Mouse (Mus musculus): ENCODE measurements around the gene Ssbp3.
A peak's percentile ranks its signal among the peaks of the same experiment; 100 is the strongest.

Gene Ssbp3

DNA sequence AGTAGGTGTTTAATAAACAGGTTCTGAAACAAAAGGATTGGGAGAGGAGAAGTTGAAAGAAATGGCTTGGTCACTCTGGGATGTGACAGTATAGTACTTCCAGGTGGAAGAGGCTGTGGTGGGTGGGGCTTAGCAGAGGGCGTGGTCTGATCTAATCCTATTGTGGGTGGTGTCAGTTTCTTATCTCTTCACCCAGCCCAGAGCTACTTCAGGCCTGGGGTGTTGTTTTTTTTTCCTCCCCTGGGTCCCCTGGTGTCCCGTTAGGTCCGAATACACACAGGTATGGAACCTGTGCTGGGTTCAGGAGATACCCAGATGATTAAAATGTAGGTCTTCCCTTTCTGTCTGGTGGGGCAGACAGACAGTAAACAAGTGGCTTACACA is 2.1 kb upstream of the Ssbp3 start:
- DNase-seq: peak; percentile 61

DNA sequence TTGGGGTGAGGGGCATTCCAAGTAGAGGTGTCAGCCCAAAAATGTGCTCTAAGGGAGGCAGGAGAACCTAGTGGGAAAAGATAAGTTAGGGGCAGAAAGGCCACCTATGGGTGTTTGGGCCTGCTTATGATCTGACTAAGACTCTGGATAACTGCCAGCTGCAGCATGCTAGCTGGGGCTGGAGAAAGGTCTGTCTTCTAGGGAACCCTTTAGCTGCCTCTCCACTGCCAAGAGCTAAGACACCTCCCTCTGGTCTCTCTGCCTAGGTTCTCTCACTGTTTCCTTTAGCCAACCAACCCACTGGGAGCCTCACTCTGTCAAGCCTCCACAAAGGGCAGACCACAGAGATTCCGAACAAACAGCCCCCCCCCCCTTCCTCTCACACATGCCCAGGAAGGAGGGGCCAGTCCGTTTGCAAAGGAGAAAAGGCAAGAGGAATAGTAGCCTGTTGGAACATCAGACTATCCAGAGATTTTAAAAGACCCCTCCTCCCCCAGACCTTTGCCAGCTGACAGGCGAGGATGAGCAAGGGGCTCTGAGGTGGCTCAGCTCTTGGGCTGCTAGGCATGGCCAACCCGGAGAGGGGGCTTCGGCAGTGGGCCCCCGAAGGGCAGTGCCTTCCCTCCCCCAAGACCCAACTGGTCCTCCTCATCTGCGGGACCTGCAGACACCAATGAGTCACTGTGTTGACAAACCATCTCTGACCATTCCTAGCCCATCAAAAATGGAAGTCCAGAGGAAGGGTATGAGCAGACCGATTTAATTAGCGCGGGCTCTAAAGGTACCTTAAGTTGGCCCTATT is 1.4 kb upstream of the Ssbp3 start:
- DNase-seq: peak; percentile 72

DNA sequence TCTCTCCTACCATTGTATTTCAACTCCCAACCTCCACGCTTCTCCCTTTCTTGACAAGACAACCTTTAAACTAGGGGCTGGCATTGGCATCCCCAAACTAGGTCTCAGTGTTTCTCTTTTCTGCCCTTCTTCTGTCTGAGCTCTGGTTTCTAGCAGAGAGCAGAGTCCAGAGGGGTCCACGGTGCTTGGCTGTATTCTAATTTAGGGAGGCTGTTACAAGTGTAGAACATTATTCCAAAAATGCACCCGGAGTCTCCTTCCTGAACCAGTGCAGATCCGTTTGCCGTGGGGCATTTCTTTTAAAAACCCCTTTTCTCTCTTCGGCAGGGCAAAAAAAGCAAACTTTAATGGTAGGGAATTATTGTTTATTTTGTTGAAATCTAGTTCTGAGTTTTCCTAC is 704 bp upstream of the Ssbp3 start:
- DNase-seq: no peak

GRCm38 (mm10) chr4:106911246-106911801 is 823 bp downstream of the Ssbp3 start:
- peak; percentile 93 for DNase-seq

DNA sequence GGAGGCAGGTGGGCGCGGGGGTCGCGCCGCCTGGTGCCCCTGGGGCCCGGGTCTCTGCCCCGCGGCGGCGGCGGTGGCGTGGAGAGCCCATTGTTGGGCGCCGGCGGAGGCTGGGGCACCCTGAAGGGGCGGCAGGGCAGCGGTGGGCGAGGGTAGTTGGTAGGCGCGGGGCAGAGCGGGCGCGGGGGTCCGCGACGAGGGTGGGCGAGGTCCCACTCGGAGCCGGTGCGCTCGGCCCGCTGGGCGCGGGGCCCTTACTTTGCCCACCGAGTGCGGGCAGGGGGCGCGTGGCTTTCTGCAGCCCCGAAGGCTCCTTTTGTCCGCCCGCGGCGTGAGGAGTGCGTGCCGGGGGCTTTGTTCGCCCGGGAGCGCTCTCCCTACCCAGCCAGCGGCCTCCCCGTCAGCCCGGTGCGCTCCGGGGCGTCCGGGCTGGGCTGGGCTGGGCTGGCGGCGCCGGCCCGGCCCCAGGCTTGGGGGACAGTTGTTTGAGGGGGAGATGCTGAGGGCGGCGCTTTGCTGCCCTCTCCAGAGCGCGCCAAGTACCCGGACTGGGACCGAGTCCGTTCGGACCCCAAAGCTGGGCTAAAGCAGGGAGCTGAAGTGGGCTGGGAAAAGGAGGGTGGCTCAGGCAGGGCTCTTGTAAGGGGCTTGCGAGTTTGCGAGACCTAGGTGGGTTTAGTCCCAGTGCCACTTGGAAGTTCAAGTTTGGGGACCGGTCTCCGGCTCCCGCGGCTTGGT is 1.6 kb downstream of the Ssbp3 start:
- no peak for DNase-seq

DNA sequence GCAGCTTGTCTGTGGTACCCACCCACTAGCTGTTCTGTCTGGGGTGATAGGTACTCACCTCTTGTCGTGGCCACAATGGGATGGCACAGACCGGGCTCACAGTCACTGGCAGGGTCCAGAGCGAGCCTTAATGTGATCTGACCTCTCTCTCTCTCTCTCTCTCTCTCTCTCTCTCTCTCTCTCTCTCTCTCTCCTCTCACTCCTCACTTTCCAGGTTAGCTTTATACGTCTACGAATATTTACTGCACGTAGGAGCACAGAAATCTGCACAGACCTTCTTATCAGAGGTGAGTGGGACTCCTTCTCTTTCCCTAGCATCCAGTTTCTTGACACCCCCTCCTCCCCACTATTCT is 2.2 kb downstream of the Ssbp3 start:
- peak; percentile 54 for DNase-seq

- peak; percentile 44 for DNase-seq
Observed at GRCm38 (mm10) chr4:106913411-106914049, 3.0 kb downstream of the Ssbp3 start.

DNA sequence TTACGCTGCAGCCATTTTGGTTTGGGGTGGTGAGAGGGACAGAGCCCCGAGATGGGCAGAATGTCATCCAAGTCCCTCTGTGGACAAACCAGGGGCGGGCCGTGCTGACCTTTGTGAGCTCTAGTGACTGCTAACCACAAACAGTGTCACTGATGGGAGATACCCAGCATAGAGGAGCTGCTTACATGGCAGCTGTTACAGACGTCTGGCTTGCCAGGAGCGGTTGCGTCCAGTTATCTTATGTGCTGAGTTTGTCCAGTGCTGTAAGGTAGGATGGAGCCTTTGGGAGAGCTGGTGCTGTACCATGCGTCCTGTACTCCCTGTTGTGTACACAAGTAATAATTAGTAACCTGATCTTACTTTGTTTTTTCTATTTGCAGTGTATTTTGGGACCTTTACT is 4.8 kb downstream of the Ssbp3 start:
- peak; percentile 7 for DNase-seq

- DNase-seq: peak; percentile 10
Observed at GRCm38 (mm10) chr4:106918263-106918662, 7.8 kb downstream of the Ssbp3 start.

DNA sequence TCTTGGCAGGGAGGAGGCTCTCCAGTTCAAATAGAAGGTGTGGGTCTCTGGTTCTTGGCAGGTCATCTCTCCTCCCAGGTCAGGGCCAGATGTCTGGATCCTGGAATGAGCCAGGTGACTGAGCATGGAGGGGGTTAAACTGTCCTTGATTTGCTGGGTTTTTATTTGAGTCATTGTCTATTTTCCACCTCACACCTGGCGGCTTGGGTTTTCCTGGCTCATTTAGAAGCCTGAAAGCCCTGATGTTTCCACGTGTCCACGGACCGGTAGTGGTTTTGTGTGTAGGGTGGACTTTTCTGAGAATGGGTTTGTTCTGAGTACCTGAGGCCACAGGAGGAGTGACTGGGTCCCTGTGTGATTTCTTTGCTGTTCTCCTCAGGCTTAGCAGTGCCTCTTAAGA is 9.6 kb downstream of the Ssbp3 start:
- DNase-seq: peak; percentile 16

GRCm38 (mm10) chr4:106921375-106922336 is 11.2 kb downstream of the Ssbp3 start:
- peak; percentile 41 for DNase-seq

DNA sequence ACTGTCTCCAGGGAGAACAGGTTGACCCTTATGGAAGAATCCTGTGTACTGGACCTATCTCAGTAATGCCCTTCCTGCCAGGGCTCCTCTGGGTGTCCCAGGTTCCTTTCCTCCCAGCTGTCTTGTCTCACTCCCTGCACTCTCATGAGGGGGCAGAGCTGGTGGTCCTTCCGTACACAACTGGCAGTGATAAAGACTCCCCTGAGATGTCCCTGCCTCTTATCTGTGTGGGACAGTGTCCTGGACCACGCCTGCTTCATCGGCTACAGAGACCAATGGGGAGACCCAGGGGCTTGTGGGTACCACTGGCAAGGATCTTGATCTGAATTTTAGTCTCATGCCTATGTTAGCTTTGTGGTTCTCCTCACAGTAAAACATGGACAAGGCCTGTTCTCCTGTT is 12.4 kb downstream of the Ssbp3 start:
- no peak for DNase-seq

- no peak for DNase-seq
Observed at GRCm38 (mm10) chr4:106924175-106924574, 13.7 kb downstream of the Ssbp3 start.

- no peak for DNase-seq
Observed at GRCm38 (mm10) chr4:106924888-106925287, 14.4 kb downstream of the Ssbp3 start.

- no peak for DNase-seq
Observed at GRCm38 (mm10) chr4:106926401-106926800, 15.9 kb downstream of the Ssbp3 start.

GRCm38 (mm10) chr4:106927034-106927433 is 16.5 kb downstream of the Ssbp3 start:
- no peak for DNase-seq

DNA sequence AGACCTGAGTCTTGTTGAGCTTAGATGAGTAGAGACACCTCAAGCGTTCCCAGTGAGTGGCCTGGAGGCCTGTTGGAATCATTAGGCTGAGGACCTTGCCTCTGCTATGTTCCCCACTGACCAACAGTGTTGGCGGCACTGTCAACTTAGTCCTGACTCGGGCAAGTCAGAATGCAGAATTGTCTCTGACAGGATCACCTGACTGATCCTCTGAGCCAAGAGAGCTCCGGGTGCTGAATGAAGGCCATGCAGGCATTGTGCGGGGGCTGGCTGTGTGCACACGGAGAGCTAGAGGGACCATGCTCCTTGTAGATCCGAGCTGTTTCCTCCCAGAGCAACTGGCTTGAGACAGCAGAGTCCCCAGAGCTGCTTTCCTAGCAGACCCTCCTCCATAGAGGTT is 18.5 kb downstream of the Ssbp3 start:
- no peak for DNase-seq

DNA sequence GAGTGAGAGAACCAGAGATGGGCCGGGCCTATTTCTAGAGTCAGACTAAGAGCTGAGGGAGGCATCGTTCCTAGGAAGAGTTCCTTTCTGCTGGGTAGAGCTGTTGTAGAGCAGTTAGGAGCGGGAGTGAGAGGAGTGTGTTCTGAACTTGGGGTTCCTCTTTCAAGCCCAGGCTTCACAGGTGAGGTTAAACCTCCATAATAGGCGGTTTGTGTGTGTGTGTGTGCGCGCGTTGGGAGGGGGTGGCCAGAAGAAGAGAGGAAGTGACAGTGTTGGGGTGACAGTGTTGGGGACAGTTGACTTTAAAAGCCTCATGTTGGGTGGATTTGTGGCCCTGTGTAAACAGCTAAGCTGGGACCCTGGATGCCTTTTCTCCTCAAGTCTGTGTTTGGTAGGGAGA is 22.1 kb downstream of the Ssbp3 start:
- DNase-seq: no peak

- no peak for DNase-seq
Observed at GRCm38 (mm10) chr4:106933813-106934482, 23.4 kb downstream of the Ssbp3 start.

- peak; percentile 91 for DNase-seq
Observed at GRCm38 (mm10) chr4:106934931-106935582, 24.6 kb downstream of the Ssbp3 start.

- DNase-seq: no peak
Observed at GRCm38 (mm10) chr4:106935583-106935935, 25.1 kb downstream of the Ssbp3 start.

Measured in cerebellum, adult 9-10 months (tissue).